Mouse (Mus musculus) gastrocnemius, postnatal 10 days (tissue): ENCODE measurements around the gene Gm42791. TPM values are rescaled to one million over a fixed set of nuclear protein-coding genes. Genes with fewer than 3 reads are reported as not detected.

Experiments used
- DNase-seq: peaks from one replicate; pipeline ENCODE4 v3.0.0; 2021; ENCODE audit warnings: mixed read lengths
- total RNA-seq, 2 experiments: library from RNA; stranded (reverse); gene quantifications; 2 replicates each; pipeline ENCODE4 v1.2.3; 2021

The Gm42791 gene
- total RNA-seq, 2 experiments from 2014 or later: 0.89 to 3.7 TPM

DNA sequence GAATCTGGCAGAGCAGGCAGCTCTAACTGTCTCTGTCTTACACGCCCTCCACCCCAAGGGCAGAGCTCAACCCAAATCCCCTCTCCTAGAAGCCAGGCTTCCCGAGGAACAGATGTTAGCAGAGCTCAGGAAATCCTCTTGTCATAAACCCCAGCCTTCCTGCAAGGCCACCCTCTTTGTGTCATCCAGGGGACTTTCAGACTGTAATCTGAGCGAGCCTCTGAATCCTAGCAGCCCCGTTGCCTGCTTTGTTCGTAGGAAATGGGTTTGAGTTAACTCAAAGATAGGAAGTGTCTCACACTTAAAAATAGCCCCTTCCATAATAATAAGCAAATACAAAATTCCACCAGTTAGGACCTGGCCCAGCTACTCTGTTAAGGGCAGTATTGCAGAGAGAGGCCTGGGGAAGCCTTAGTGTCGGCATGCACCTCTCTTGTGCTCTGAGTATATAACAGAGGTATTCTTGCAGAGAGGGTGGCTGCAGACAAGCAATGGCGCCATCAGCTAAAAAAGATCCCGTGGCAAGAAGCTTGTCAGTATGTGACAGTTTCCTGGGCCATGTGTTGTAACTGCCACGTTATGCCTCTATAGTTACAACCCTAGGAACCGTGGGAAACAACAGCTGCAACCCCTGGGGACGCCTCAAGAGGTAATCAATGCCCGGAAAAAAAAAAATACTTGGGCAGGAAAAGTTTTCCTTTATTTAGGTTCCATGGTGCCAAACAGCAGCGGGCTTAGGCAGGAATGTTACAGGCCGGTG, 17.1 kb downstream of the Gm42791 start:
- DNase-seq: no peak

DNA sequence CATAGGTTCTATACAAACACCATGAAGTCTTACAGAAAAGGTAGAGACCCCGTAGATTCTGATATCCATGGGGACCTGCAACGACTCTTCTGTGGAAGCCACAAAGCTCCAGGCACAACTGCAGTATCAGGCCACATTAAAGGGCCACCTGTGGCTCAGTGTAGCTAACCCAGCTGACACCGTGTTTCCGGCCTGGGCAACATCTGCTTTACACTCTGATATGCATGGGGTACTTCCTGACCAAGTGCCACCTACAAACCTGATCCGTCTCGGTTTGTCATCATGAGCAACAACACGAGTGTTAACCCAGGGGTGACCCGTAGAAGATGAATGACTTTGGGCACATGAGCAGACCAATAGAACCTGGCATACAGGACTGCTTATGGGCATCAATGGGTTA, 18.1 kb downstream of the Gm42791 start:
- no peak for DNase-seq

DNA sequence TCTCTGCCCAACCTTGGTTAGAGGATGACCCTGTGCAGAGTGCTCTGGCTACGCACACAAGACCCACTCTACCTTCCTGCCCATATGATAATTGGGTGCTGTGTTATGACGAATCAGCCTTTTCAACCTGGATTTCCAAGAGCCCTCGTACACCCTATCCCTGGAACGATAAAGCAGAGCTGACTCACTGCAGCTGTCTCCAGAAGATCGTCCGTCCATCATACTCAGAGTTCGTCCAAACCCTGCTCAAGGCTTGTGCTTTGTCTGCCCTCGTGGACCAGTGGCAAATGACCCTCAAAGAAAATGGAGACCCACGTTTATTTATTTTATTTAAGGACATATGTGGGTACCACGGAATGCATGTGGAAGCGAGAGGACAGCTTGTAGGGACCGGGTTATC, 19.9 kb downstream of the Gm42791 start:
- no peak for DNase-seq

DNA sequence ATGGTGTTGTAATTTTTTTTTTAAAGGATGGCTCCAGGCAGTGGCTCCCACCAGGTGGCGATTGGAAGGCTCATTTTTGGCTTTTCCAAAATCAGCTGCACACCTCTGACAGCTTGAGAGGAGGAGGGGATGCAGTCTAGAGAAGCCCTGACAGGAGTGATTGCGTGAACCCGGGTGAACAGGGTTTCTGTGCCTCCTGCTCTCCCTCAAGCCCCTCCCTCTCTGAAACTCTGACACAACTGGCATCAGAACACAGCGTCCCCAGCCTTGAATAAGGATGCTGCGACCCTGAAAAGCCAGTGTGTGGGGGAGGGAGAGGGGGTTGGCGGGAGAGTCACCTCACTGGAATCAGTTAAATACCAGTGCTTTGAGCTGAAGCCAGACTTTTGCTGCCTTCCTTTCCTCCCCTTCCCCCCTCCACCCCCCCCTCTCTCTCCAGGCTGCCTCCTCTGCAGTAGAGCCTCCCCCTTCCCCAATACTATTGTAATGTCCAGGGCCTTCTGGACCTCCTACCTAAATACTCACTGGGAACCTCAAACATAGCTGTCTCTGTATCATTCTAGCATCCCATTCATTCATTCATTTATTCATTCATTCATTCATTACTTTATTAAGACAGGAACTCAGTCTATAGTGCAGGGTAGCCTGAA, 21.8 kb downstream of the Gm42791 start:
- no peak for DNase-seq

DNA sequence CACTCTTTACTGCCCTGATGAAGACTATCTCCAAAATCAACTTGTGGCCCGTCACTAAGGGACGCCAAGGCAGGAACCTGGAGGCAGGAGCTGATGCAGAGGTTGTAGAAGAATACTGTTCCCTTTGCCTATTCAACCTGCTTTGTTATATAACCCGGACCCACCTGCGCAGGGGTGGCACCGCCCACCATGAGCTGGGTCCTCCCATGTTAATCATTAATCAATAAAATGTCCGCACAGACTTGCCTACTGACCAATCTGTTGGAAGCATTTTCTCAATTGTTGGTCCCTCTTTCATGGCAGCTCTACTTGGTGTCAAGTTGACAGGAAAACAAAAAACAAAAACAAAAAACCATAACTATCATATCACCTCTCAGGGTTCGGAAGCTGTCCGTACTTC, 22.8 kb downstream of the Gm42791 start:
- no peak for DNase-seq

DNA sequence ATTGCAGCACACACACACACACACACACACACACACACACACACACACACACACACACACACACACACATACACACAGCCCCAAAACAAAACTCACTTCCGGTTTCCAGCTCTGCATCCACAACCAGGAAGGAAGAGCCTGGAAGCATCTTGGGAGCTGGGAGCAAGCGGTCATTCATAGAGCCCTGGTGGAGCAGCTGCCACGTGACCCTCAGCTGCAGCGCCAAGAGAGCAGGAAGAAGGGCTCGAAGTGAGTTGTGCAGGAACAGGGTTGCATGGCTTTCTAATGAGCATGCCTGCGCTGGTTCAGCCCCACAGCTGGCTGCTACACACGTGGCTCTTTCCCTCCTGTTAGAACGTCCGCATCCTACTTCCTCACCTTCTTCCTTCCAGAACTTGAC, 25.3 kb downstream of the Gm42791 start:
- peak; percentile 41 for DNase-seq

DNA sequence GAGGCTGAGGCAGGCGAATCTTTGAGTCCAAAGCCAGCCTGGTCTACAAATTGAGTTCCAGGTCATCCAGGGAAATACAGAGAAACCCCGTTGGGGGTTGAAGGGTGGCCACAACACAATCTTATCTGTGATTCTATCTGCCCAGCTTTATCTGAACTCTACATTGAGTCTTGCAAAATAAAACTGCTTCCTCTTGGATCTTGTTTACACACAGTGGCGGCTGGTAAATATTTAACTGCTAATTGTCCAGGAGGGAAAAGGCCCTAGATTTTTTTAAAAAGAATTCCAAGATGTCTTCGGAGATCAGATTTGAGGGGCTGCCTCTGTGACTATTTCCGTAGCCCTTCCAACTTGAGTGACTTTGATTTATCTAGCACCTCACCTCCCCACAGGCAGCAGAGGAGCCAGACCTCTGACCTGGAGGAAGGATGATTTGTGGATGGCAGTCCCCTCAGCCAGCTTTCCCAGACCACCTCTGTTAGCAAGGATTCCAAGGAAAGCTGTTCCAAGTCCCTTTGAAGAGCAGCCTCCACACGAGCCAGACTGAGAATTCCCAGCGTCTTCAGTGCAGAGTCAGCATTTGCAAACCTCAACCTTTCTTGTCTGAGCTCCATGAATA, 25.9 kb downstream of the Gm42791 start:
- no peak for DNase-seq

DNA sequence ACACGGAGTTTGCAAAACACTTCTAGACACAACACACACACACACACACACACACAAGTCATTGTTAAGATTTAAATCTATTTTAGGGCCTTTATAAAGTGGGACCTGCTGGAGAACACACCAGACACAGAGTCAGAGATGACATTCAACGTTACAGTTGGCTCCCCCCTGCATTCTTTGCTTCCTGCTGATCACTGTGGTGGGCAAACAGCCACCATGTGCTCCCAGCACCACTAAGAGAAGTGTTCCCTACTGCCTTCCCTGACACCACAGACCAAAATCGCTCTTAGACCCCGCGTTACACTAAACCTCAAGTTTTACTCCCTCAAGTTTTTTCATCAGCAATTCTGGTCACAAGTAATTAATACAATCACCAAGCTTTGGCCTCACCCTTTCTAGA, 26.8 kb downstream of the Gm42791 start:
- no peak for DNase-seq

DNA sequence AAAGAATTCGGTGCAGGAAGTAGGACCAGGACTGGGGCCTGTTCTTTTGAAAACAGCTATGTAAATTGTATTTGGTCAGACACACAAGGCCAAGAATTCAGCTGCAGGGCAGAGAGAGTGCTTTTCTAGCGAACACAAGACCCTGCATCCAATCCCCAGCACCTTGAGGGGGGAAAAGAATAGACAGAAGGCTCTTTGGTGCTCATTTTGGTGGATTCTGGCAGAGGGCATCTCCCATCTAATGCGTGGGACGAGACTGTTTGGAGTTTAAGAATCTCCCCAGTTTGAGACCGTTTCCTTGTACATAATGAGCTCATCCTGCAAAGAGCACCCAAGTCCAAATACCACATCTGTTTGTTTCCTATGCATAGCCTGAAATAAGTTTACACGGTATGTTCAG, 28.6 kb downstream of the Gm42791 start:
- no peak for DNase-seq

DNA sequence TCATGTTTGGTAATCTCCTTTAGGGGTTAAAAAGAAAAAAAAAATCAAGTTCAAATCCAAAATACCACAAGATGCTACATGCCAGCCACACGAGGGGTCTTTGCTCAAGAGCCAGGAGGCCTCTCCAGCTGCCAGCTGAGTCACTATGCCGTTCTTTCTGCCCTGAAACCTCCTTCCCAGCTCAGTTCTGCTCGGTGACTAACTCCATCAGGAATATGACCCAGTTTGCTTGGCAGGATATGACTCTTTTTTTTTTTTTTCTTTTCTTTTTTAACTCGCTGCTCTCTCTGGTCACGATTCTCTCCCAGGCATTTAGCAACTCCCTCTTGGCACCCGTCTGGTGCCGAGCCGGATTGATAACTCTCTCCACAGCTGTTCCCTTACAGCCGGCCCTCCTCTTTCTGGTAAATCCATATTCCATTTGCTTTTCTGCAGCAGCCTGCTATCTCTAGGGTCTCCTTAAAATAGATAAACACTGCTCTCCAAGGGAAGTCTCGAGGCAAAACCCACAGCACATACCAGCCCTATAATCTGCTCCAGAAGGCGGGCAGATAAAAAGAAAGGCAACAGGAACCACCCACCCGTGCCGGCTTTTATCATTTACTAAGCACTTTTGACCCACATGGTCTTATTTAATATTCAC, 29.1 kb downstream of the Gm42791 start:
- peak; percentile 56 for DNase-seq

DNA sequence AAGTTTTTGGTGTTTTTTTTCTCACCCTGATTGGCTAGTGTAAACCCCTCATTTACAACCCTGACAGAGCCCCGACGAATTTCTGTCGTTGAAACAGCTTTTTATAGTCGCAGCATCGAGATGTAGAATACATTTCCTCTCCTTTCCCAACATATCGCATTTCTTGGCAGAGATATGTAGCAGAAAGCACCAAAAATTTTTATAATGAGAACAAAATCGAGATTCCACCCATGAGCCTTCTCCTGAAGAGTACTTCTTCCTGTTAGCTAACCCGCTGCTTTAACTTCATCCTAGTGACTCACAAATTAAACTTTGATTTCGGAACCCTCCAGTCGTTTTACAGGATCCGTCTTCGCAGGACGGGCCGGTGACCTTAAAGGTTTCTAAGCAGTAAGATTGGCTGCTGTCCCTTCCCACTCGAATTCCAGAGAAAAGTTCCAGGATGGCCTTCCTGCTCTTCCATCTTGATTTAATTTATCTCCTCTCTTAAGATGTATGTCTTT, 29.8 kb downstream of the Gm42791 start:
- DNase-seq: peak; percentile 12

DNA sequence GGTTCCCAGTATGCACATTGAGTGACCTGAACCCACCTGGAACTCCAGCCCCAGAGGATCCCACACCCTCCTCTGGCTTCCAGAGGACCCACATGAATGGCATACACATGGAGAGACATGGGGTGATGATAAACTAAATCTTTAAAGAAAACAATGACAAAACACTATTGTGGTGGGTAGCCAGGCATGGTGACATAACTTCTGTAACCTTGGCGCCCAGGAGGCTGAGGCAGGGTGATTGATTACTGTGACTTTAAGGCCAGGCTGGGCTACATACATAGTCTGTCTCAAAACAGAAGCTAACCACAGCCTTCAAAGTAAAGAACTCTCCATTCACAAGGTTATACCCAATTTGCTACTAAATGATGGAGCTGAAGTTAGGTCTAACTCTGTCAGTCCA, 30.7 kb downstream of the Gm42791 start:
- DNase-seq: no peak

DNA sequence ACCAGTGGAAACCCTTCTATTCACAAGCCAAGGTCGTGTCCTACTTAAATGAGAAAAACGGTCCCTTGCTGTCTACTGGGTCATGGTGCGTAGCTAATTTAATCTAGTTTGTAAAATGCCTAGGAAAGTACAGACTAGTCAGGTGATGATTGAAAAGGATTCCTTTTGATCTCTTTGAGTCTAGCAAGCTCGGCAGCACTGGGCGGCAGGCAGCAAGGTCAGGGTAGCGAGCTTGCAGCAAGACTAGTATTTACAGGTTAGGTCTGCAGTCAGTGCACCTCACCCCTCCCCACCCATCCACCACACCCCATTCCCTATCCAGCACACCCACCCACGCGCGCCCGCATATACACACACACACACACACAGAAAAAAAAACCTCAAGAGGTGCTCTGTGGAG, 34.7 kb downstream of the Gm42791 start:
- no peak for DNase-seq

DNA sequence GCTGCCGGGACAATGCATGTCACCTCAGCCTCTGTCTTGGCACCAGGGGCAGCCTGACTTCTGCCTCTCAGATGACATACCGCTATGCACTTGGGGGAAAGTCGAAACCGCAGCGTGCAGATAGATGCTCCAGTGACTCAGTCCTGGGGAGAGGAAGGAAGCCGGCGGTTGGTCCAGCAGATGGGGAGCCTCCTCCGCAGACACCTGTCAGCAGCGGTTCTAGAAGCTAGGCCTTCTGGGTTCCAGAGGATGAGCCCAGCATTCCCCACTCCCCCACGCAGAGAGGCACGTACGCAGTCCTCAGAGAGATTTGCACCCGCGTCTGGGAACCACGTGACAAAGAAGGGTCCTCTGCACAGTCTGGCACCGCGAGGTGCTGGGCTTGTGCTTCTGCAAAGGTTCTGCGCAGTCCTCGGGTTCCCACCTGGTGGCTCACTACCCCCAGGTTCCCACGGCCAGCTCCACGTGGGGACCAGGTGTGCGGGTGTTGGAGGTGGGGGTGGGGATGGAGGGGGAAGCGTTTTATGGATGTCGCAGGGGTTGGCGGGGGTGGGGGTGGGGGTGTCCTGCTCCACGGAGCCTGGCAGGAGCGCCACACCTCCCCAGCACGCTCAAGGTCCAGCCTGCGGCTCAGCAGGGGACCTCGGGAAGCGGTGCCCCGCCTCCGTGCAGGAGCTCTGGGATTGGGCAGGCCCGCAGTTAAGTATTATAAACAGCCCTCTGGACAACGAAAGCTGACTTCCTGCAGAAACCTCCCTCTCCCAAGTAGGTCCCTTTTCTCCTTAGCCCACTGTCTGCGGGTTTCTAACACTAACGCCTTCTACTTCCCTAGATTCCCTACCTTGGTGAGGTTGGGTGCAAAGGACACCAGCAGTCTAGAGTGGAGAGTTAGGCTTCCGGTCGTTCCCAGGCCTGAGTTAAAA, 35.6 kb downstream of the Gm42791 start:
- DNase-seq: no peak

DNA sequence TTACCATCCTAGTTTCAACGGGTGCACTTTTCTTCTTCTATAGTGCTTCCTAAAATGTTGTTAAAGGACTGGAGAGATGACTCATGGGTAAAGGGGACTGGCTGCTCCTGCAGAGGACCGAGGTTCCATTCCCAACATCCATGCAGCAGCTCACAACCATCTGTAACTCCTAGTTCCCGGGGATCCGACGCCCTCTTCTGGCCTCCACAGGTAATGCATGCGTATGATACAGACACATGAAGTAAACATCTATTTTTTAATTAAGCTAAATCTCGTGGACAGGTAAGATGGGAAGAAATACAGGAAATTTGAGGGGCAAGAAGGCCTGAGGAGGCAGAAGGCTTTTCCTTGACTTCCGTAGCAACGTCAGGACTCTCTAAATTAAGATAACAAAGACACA, 36.6 kb downstream of the Gm42791 start:
- DNase-seq: no peak

DNA sequence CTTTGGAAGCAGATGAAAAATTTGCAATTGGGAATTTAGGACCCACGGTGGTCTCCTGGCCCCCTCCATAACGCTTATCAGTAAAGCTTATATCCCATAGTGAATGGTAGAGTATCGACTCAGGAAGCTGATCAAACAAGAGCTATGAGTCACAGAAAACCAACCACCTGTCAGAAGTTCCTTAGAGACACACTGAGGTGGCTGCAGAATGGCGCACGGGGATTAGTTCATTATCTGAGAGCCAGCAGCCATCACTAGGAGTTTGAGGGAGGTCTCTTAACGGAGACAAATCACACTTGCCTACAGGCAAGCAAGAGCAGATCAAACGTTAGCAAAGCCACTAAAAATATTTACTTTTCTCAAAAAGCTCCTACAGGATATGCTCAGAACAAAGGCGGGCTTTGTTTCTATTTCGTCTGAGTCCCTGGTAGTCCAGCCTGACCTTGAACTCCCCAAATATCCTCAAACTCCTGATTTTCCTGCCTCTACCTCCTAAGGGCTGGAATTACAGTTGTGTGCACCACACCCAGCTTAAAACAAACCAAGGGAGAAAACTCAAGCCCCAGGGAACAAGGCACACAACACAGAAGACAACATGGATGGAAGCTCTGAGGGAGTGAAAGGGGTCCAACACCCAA, 37.9 kb downstream of the Gm42791 start:
- no peak for DNase-seq

DNA sequence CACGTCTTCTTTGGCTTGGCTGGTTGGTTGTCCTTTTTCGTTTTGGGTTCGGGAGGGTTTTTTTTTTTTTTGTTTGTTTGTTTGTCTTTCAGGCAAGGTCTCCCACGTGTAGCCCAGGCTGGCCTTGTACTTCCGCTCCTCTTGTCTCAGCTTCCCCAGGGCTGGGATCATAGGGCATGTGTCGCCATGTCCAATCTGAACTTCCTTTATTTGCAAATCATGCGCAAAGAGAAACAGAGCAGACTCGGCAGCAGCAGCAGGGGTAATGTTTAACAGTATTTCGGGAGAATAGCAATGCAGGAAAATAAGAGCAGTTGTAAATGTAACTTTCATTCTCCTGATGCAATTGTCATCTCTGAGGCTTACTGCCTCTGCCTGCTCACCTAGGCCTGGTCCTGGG, 38.9 kb downstream of the Gm42791 start:
- no peak for DNase-seq

DNA sequence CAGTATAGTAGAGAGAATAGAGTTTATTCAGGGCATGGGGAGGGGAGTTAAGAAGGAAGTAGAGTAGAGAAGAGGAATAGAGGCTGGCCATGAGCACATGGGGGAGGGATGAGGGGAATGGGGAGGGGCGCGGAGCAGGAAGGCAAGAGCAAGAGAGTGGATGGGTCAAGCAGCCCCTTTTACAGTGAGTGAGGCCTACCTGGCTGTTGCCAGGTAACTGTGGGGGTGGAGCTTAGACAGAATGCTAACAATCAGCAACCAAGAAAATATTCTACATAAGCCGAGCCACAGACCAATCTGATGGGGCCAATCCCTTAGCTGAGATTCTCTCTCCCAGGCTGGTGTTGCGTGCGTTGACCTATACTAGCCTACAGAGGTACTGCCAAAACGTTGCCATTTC, 39.4 kb downstream of the Gm42791 start:
- DNase-seq: no peak

DNA sequence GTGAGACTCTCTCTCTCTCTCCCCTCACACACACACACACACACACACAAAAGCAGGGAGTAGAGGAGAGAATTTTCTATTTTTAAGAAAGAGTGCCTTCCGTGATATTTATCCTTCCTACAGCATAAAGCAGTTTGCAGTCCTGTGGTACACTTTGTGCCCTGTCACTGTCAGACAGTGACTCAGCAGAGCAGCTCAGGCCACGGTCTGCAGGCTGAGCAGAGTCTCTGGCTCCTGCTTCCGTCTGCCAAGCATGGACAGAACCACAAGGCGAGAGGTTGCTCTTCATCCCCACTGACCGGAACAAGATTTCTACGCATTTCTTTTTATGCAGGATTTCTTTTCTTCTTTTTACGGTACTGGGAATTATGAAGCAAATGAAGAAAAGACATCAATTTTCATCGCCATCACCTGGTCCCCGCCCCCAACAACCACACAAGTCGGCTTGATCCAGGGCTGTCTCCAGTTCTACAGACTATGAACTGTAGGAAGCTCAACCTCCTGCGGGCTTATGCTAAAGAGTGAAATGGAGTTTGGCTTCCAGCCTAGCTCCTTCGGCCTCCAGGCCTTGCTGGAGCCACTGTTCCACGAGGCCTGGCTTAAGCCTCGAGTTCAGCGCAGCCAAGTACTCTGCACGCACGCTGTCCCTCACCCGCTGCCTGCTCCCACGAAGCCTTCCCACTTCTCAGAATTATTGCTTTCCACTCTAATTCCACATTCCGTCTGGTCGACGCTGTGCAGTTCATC, 40.5 kb downstream of the Gm42791 start:
- peak; percentile 20 for DNase-seq

DNA sequence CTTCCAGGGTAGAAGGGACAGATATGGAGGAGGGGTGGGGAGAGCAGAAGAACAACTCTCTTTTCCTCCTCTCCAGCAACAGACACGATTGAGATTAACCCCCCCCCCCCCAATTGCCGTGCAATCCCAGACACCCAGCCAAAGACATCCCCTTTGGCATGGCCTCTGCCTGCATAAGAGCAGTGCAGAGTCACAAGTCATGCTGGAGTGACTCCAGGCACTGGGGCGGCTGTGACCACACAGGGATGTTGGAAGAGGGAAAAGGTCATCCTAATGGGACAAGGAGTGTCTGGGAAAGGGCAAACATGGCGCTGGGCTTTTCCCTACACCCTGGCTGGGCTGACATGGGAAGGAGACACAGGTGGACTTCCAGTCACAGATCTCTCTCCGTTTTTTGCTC, 41.8 kb downstream of the Gm42791 start:
- DNase-seq: peak; percentile 64

DNA sequence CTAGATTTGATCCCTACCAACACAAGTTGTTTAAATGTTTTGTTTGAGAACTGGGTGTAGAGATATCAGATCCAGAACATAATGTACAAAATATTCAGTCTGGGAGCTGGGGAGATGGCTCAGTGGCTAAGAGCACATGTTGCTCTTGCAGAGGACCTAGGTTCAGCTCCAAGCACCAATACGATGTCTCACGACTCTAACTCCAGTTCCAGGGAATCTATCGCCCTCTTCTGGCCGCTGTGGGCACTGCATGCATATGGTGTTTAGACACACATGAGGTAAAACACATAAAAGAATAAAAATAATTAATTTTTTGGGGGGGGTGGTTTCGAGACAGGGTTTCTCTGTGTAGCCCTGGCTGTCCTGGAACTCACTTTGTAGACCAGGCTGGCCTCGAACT, 42.5 kb downstream of the Gm42791 start:
- DNase-seq: peak; percentile 54
